Mouse (Mus musculus) stomach, embryonic 15.5 days (tissue): Measurements from ENCODE around the gene BC049352. TPM values are rescaled to one million over a fixed set of nuclear protein-coding genes. Genes with fewer than 3 reads are reported as not detected.

Experiments
- ATAC-seq: fragments of 200-750 bp; cut with Nextera tagmentation; 2 replicates; pipeline ENCODE4 v1.8.0; 2017; ENCODE audit warnings: low read depth, moderate number of reproducible peaks, moderate TSS enrichment; ENCODE audit not compliant: insufficient read depth, low FRiP score
- H3K27ac ChIP-seq: fragments of 300-500 bp; sonication (generic); 2 replicates; pipeline ENCODE4 v1.5.1; 2015; ENCODE audit warnings: mild to moderate bottlenecking, inconsistent platforms
- H3K27me3 ChIP-seq: fragments of 300-500 bp; sonication (generic); replicated peaks from 2 replicates; pipeline ENCODE4 v1.6.1; 2015; ENCODE audit warnings: inconsistent platforms
- H3K36me3 ChIP-seq: fragments of 300-500 bp; sonication (generic); 2 replicates; pipeline ENCODE4 v1.6.1; 2015; ENCODE audit warnings: inconsistent platforms
- H3K4me1 ChIP-seq: fragments of 300-500 bp; sonication (generic); 2 replicates; pipeline ENCODE4 v1.6.1; 2015; ENCODE audit warnings: inconsistent platforms
- H3K4me2 ChIP-seq: fragments of 300-500 bp; sonication (generic); 2 replicates; pipeline ENCODE4 v1.6.1; 2015; ENCODE audit warnings: mild to moderate bottlenecking, inconsistent platforms
- H3K4me3 ChIP-seq: fragments of 300-500 bp; sonication (generic); replicated peaks from 2 replicates; pipeline ENCODE4 v1.5.1; 2015; ENCODE audit warnings: inconsistent platforms
- H3K9ac ChIP-seq: fragments of 300-500 bp; sonication (generic); 2 replicates; pipeline ENCODE4 v1.6.1; 2015; ENCODE audit warnings: inconsistent platforms
- H3K9me3 ChIP-seq: fragments of 300-500 bp; sonication (generic); 2 replicates; pipeline ENCODE4 v1.6.1; 2016; ENCODE audit warnings: inconsistent platforms
- WGBS: fragments of 180-500 bp; shearing (Covaris S2); methylation state at CpG from one replicate; pipeline ENCODE4 v1.1.7; 2015; 5-methylcytosine and 5-hydroxymethylcytosine counted together
- polyA plus RNA-seq: library from polyadenylated mRNA; unstranded; fragments of >200 nt; fragmentation: Nextera tagmentation; extraction: Ambion mirVana; gene quantifications from 2 replicates; pipeline ENCODE4 v1.2.1, GENCODE M21; 2015

BC049352 gene
- polyA plus RNA-seq, 1 experiment from 2014 or later: 0.23 TPM

- Histone ChIP-seq H3K4me2 (no peak overlapping the region), H3K27me3 (no peaks in the 10 kb centered on the region), H3K4me1 (no peaks in the 10 kb centered on the region), H3K9ac (no peak overlapping the region), H3K9me3 (no peaks in the 10 kb centered on the region), H3K36me3 (no peaks in the 10 kb centered on the region), H3K27ac (no peak overlapping the region), H3K4me3 (no peak overlapping the region)
- WGBS: 77% methylated on average over 5 of the region's 5 CpGs
- no peak for ATAC-seq
Measured at GRCm38 (mm10) chr9:45197549-45197948, 15.7 kb downstream of the BC049352 start.

- no peaks in the 10 kb centered on the region for H3K36me3 ChIP-seq
- 70% methylated on average over 5 of the region's 5 CpGs for WGBS
- H3K4me3 ChIP-seq: 0 out of 2 replicates have a peak overlapping the region, but pooled peaks have one; percentile 3
- H3K4me1 ChIP-seq: no peaks in the 10 kb centered on the region
- H3K9me3 ChIP-seq: no peaks in the 10 kb centered on the region
- H3K27ac ChIP-seq: no peak overlapping the region
- H3K27me3 ChIP-seq: no peaks in the 10 kb centered on the region
- ATAC-seq: no peak
- H3K9ac ChIP-seq: no peak overlapping the region
- no peak overlapping the region for H3K4me2 ChIP-seq
Measured at GRCm38 (mm10) chr9:45201319-45201947, 19.6 kb downstream of the BC049352 start.

GRCm38 (mm10) chr9:45202021-45202798 is 20.4 kb downstream of the BC049352 start:
- no peaks in the 10 kb centered on the region for H3K9me3 ChIP-seq
- peak overlapping the region; percentile 38 for H3K4me2 ChIP-seq
- ATAC-seq: peak; percentile 70
- H3K9ac ChIP-seq: no peak overlapping the region
- H3K4me1 ChIP-seq: no peaks in the 10 kb centered on the region
- no peaks in the 10 kb centered on the region for H3K27me3 ChIP-seq
- H3K4me3 ChIP-seq: peak overlapping the region; percentile 20; the same call in 1 of the 2 replicates
- no peaks in the 10 kb centered on the region for H3K36me3 ChIP-seq
- H3K27ac ChIP-seq: peak overlapping the region; percentile 33
- 66% methylated on average over 9 of the region's 9 CpGs for WGBS

- H3K4me1 ChIP-seq: no peaks in the 10 kb centered on the region
- H3K27me3 ChIP-seq: no peaks in the 10 kb centered on the region
- H3K36me3 ChIP-seq: no peaks in the 10 kb centered on the region
- H3K4me3 ChIP-seq: peak within 1 kb of the TSS; percentile 20
- peak; percentile 86 for ATAC-seq
- peak within 1 kb of the TSS; percentile 62; the same call in 1 of the 2 replicates for H3K27ac ChIP-seq
- H3K4me2 ChIP-seq: peak within 1 kb of the TSS; percentile 38
- no peak within 1 kb of the TSS for H3K9ac ChIP-seq
- no peaks in the 10 kb centered on the region for H3K9me3 ChIP-seq
- WGBS: 67% methylated on average over 8 of the region's 8 CpGs
Measured at GRCm38 (mm10) chr9:45203797-45204410, 22.1 kb downstream of the BC049352 start, which contains the start of gene Tmprss4. TSS of gene Tmprss4 (minus strand) at chr9:45204092.

- 77% methylated on average over 5 of the region's 5 CpGs for WGBS
- no peaks in the 10 kb centered on the region for H3K4me1 ChIP-seq
- no peaks in the 10 kb centered on the region for H3K36me3 ChIP-seq
- ATAC-seq: no peak
- H3K9me3 ChIP-seq: no peaks in the 10 kb centered on the region
- no peak overlapping the region for H3K4me2 ChIP-seq
- no peak overlapping the region for H3K27ac ChIP-seq
- H3K4me3 ChIP-seq: no peak overlapping the region
- no peaks in the 10 kb centered on the region for H3K27me3 ChIP-seq
- no peak overlapping the region for H3K9ac ChIP-seq
Measured at GRCm38 (mm10) chr9:45205143-45205542, 23.3 kb downstream of the BC049352 start.

GRCm38 (mm10) chr9:45206121-45206520 is 24.3 kb downstream of the BC049352 start:
- 69% methylated on average over 4 of the region's 4 CpGs for WGBS
- no peak overlapping the region for H3K4me2 ChIP-seq
- H3K9ac ChIP-seq: no peak overlapping the region
- ATAC-seq: no peak
- no peaks in the 10 kb centered on the region for H3K4me1 ChIP-seq
- no peaks in the 10 kb centered on the region for H3K9me3 ChIP-seq
- no peaks in the 10 kb centered on the region for H3K36me3 ChIP-seq
- H3K27ac ChIP-seq: no peak overlapping the region
- no peak overlapping the region for H3K4me3 ChIP-seq
- no peaks in the 10 kb centered on the region for H3K27me3 ChIP-seq

- Histone ChIP-seq H3K4me3 (no peak overlapping the region), H3K36me3 (no peaks in the 10 kb centered on the region), H3K4me1 (no peaks in the 10 kb centered on the region), H3K9ac (no peak overlapping the region), H3K9me3 (no peaks in the 10 kb centered on the region), H3K27ac (no peak overlapping the region), H3K27me3 (no peaks in the 10 kb centered on the region), H3K4me2 (no peak overlapping the region)
- ATAC-seq: no peak
- WGBS: 69% methylated on average over 7 of the region's 7 CpGs
Measured at GRCm38 (mm10) chr9:45207015-45207743, 25.4 kb downstream of the BC049352 start.

GRCm38 (mm10) chr9:45212001-45212400 is 30.2 kb downstream of the BC049352 start:
- H3K4me1 ChIP-seq: no peaks in the 10 kb centered on the region
- no peak overlapping the region for H3K4me3 ChIP-seq
- 55% methylated on average over 6 of the region's 6 CpGs for WGBS
- no peaks in the 10 kb centered on the region for H3K27me3 ChIP-seq
- no peak overlapping the region for H3K27ac ChIP-seq
- no peaks in the 10 kb centered on the region for H3K36me3 ChIP-seq
- no peak overlapping the region for H3K9ac ChIP-seq
- H3K9me3 ChIP-seq: no peaks in the 10 kb centered on the region
- ATAC-seq: no peak
- H3K4me2 ChIP-seq: no peak overlapping the region

- no peak overlapping the region for H3K4me2 ChIP-seq
Measured at GRCm38 (mm10) chr9:45215526-45216179, 33.8 kb downstream of the BC049352 start.

GRCm38 (mm10) chr9:45219644-45220043 is 37.8 kb downstream of the BC049352 start:
- no peak for ATAC-seq
- 79% methylated on average over 3 of the region's 3 CpGs for WGBS
- Histone ChIP-seq H3K4me3 (no peak overlapping the region), H3K9ac (no peak overlapping the region), H3K27ac (no peak overlapping the region), H3K4me2 (no peak overlapping the region), H3K27me3 (no peaks in the 10 kb centered on the region), H3K9me3 (no peaks in the 10 kb centered on the region), H3K36me3 (no peaks in the 10 kb centered on the region), H3K4me1 (no peaks in the 10 kb centered on the region)

More at GRCm38 (mm10) chr9:45215526-45216179, 33.8 kb downstream of the BC049352 start:
- no peaks in the 10 kb centered on the region for H3K36me3 ChIP-seq
- 38% methylated on average over 11 of the region's 11 CpGs for WGBS
- no peak overlapping the region for H3K4me3 ChIP-seq
- no peak overlapping the region for H3K9ac ChIP-seq
- no peaks in the 10 kb centered on the region for H3K27me3 ChIP-seq
- H3K4me1 ChIP-seq: no peaks in the 10 kb centered on the region
- H3K9me3 ChIP-seq: no peaks in the 10 kb centered on the region
- no peak overlapping the region for H3K27ac ChIP-seq
- no peak for ATAC-seq

GRCm38 (mm10) chr9:45221567-45221966 is 39.8 kb downstream of the BC049352 start:
- 5% methylated on average over 6 of the region's 6 CpGs for WGBS
- no peaks in the 10 kb centered on the region for H3K27me3 ChIP-seq
- H3K9me3 ChIP-seq: no peaks in the 10 kb centered on the region
- no peak overlapping the region for H3K4me3 ChIP-seq
- H3K36me3 ChIP-seq: no peaks in the 10 kb centered on the region
- H3K4me2 ChIP-seq: no peak overlapping the region
- no peak overlapping the region for H3K27ac ChIP-seq
- no peaks in the 10 kb centered on the region for H3K4me1 ChIP-seq
- ATAC-seq: 0 out of 2 replicates have a peak, but pooled peaks have one; percentile 14
- no peak overlapping the region for H3K9ac ChIP-seq
